ENCODE assay signal across 10 mouse cellular contexts in the genomic region with DNA sequence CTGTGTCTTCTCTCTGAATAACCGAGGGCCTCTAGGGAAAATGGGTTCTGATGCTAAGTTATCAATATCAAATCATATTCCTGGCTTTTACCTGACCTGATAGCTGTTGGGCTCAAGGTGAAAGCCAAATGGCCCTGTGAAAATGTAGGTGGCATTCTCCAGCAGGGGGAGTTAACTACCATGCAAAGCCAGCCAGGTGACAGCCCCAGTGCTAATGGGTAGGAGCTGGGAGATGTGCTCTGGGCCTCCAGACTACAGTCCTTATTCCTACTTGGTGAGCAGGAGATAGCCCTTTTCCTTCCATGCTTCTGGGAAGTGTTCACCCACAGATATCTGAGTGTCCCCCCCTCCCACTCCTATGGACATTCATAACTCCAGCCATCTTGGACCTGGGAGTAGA.
A peak's percentile ranks its signal among the peaks of the same experiment; 100 is the strongest.
DNase-seq lines count a peak whose midpoint lies in the region; ATAC-seq and TF ChIP-seq lines count a peak whose summit lies in the region.
"Had no signal": no experiment of that assay in that cellular context is flagged by ENCODE, and none has a peak within 500 bp of the region (broad histone marks: within the 10 kb centered on the region; RNA-seq: fewer than 3 reads in every experiment).

No protein-coding gene starts in this region.

- no peak overlapping the region for H3K4me3 ChIP-seq in kidney, postnatal 0 days (replicated peaks; ENCODE audit: low read depth, low read length)
- no peak overlapping the region for H3K4me3 ChIP-seq in thymus, adult 2 months (ENCODE audit: control insufficient read depth, insufficient read depth, low read length)
- H3K4me3 ChIP-seq: heart, embryonic 15.5 days; intestine, embryonic 15.5 days had no signal

- ATAC-seq in kidney, postnatal 0 days (replicated peaks; ENCODE audit: low FRiP score, low read depth), result no peak
- ATAC-seq: intestine, embryonic 15.5 days had no signal

- WGBS in kidney, postnatal 0 days, result 76% methylated on average over 1 of the region's 1 CpGs
- 90% methylated on average over 1 of the region's 1 CpGs for WGBS in thymus, adult 2 months

- TF ChIP-seq POLR2A in thymus, adult 2 months (IDR thresholded peaks at IDR 0.05; ENCODE audit: control insufficient read depth, extremely low read depth, insufficient read depth, low read length, poor library complexity), result no peak
- TF ChIP-seq POLR2A in brain, embryonic 14.5 days (IDR thresholded peaks at IDR 0.05; ENCODE audit: borderline replicate concordance, extremely low read depth, insufficient read depth, insufficient read length, poor library complexity, severe bottlenecking), result no peak

- H3K4me1 ChIP-seq in kidney, postnatal 0 days (replicated peaks; ENCODE audit: insufficient read depth, low read length), result no peaks in the 10 kb centered on the region
- H3K4me1 ChIP-seq in thymus, adult 2 months (replicated peaks; ENCODE audit: control insufficient read depth, insufficient read depth, low read length), result no peaks in the 10 kb centered on the region
- H3K4me1 ChIP-seq: heart, embryonic 15.5 days; intestine, embryonic 15.5 days had no signal

- H3K4me2 ChIP-seq in kidney, postnatal 0 days (ENCODE audit: low read length), result no peak overlapping the region
- H3K4me2 ChIP-seq: heart, embryonic 15.5 days; intestine, embryonic 15.5 days had no signal

- H3K9ac ChIP-seq in kidney, postnatal 0 days (ENCODE audit: low read depth, low read length), result no peak overlapping the region
- H3K9ac ChIP-seq: heart, embryonic 15.5 days; intestine, embryonic 15.5 days had no signal

- H3K9me3 ChIP-seq in kidney, postnatal 0 days (replicated peaks; ENCODE audit: low read length), result no peaks in the 10 kb centered on the region
- H3K9me3 ChIP-seq: heart, embryonic 15.5 days; intestine, embryonic 15.5 days had no signal

- no peaks in the 10 kb centered on the region for H3K27me3 ChIP-seq in kidney, postnatal 0 days (ENCODE audit: insufficient read depth, low read length)
- no peaks in the 10 kb centered on the region for H3K27me3 ChIP-seq in thymus, adult 2 months (ENCODE audit: control insufficient read depth, insufficient read depth, low read length)
- H3K27me3 ChIP-seq: heart, embryonic 15.5 days; intestine, embryonic 15.5 days had no signal

- peak; percentile 45; the same call in 1 of the 2 replicates for TF ChIP-seq CTCF in kidney, postnatal 0 days (IDR thresholded peaks at IDR 0.05; ENCODE audit: low read depth)
- no peak for TF ChIP-seq CTCF in thymus, adult 2 months (IDR thresholded peaks at IDR 0.05; ENCODE audit: borderline replicate concordance, control insufficient read depth, extremely low read depth, insufficient read depth, low read length, poor library complexity)
- peak; percentile 19; the same call in 1 of the 2 replicates for TF ChIP-seq CTCF in brain, embryonic 14.5 days (IDR thresholded peaks at IDR 0.05; ENCODE audit: borderline replicate concordance, extremely low read depth, insufficient read depth, insufficient read length)

- no peaks in the 10 kb centered on the region for H3K36me3 ChIP-seq in kidney, postnatal 0 days (ENCODE audit: insufficient read depth, low read length)
- no peaks in the 10 kb centered on the region for H3K36me3 ChIP-seq in thymus, adult 2 months (ENCODE audit: control insufficient read depth, insufficient read depth, low read length)
- H3K36me3 ChIP-seq: heart, embryonic 15.5 days; intestine, embryonic 15.5 days had no signal

- no peak for DNase-seq in kidney, postnatal 0 days (ENCODE audit: low spot score)
- no peak for DNase-seq in kidney, adult 18-20 months
- peak; percentile 3 for DNase-seq in thymus, adult 2 months
- DNase-seq in thymus, adult 18-20 months, result no peak
- peak; percentile 19 for DNase-seq in brain, embryonic 14.5 days (ENCODE audit: low read depth)
- no peak for DNase-seq in spleen, postnatal 4 days (ENCODE audit: low spot score in 2 of 2)
- DNase-seq in ovary, adult 18-20 months (ENCODE audit: low spot score), result no peak
- DNase-seq: lung, postnatal 14 days had no signal

- no peak overlapping the region for H3K27ac ChIP-seq in kidney, postnatal 0 days
- H3K27ac ChIP-seq in thymus, adult 2 months (ENCODE audit: control insufficient read depth, insufficient read depth, low read length), result no peak overlapping the region
- H3K27ac ChIP-seq: heart, embryonic 15.5 days; intestine, embryonic 15.5 days had no signal

Comparison
In these comparisons a context has a peak if more than half of its experiments do, and no peak if none do; other contexts are left out.
1. DNase-seq: peak in thymus, adult 2 months (single experiment) and brain, embryonic 14.5 days (single experiment); none in kidney, postnatal 0 days (single experiment), kidney, adult 18-20 months (single experiment), thymus, adult 18-20 months (0 of 2), spleen, postnatal 4 days (0 of 2) and ovary, adult 18-20 months (single experiment).